Mouse (Mus musculus): ENCODE measurements around the gene Mypn. TPM values are rescaled to one million over a fixed set of nuclear protein-coding genes. Genes with fewer than 3 reads are reported as not detected.
A peak's percentile ranks its signal among the peaks of the same experiment; 100 is the strongest.

Mypn gene
- polyA plus RNA-seq, 1 experiment from 2014 or later, result 0.06 TPM

- no peak for DNase-seq
- 74% methylated on average over 4 of the region's 4 CpGs for WGBS (ENCODE audit: insufficient replicate concordance)
- no peak overlapping the region for H3K4me2 ChIP-seq
Measured at GRCm38 (mm10) chr10:63154726-63155125, 49.0 kb downstream of the Mypn start.

GRCm38 (mm10) chr10:63154226-63154625 lies 49.5 kb downstream of the Mypn start:
- no peak overlapping the region for H3K27ac ChIP-seq
- no peak overlapping the region for H3K4me2 ChIP-seq
- H3K36me3 ChIP-seq, result no peaks in the 10 kb centered on the region
- no peak overlapping the region for H3K4me3 ChIP-seq (replicated peaks)
- no peak overlapping the region for H3K9ac ChIP-seq
- WGBS (ENCODE audit: insufficient replicate concordance), result 73% methylated on average over 6 of the region's 6 CpGs
- H3K9me3 ChIP-seq (replicated peaks), result no peaks in the 10 kb centered on the region
- no peak for DNase-seq
- H3K27me3 ChIP-seq, result no peaks in the 10 kb centered on the region
- H3K4me1 ChIP-seq (replicated peaks), result no peaks in the 10 kb centered on the region
- ATAC-seq (ENCODE audit: low read depth), result no peak

More at GRCm38 (mm10) chr10:63154726-63155125, 49.0 kb downstream of the Mypn start:
- H3K9ac ChIP-seq, result no peak overlapping the region
- no peak overlapping the region for H3K4me3 ChIP-seq (replicated peaks)
- H3K27me3 ChIP-seq, result no peaks in the 10 kb centered on the region
- H3K4me1 ChIP-seq (replicated peaks), result no peaks in the 10 kb centered on the region
- no peak overlapping the region for H3K27ac ChIP-seq
- no peak for ATAC-seq (ENCODE audit: low read depth)
- no peaks in the 10 kb centered on the region for H3K36me3 ChIP-seq
- H3K9me3 ChIP-seq (replicated peaks), result no peaks in the 10 kb centered on the region

- H3K27me3 ChIP-seq, result no peaks in the 10 kb centered on the region
- no peaks in the 10 kb centered on the region for H3K9me3 ChIP-seq (replicated peaks)
- no peak overlapping the region for H3K9ac ChIP-seq
- DNase-seq, result peak; percentile 51
- H3K36me3 ChIP-seq, result no peaks in the 10 kb centered on the region
- H3K27ac ChIP-seq, result no peak overlapping the region
- no peak overlapping the region for H3K4me3 ChIP-seq (replicated peaks)
- no peak for ATAC-seq (ENCODE audit: low read depth)
- WGBS (ENCODE audit: insufficient replicate concordance), result 33% methylated on average over 3 of the region's 3 CpGs
- no peak overlapping the region for H3K4me2 ChIP-seq
- H3K4me1 ChIP-seq (replicated peaks), result no peaks in the 10 kb centered on the region
Measured at GRCm38 (mm10) chr10:63153563-63153962, 50.2 kb downstream of the Mypn start.

- no peak overlapping the region for H3K9ac ChIP-seq
- ATAC-seq (ENCODE audit: low read depth) (no peak), DNase-seq (no peak)
- H3K4me3 ChIP-seq (replicated peaks), result no peak overlapping the region
- H3K4me1 ChIP-seq (replicated peaks), result no peaks in the 10 kb centered on the region
- H3K27ac ChIP-seq, result no peak overlapping the region
- H3K27me3 ChIP-seq, result no peaks in the 10 kb centered on the region
- H3K4me2 ChIP-seq, result no peak overlapping the region
- H3K36me3 ChIP-seq, result no peaks in the 10 kb centered on the region
- H3K9me3 ChIP-seq (replicated peaks), result no peaks in the 10 kb centered on the region
Measured at GRCm38 (mm10) chr10:63152358-63152757, 51.4 kb downstream of the Mypn start.

GRCm38 (mm10) chr10:63142660-63143059 lies 61.1 kb downstream of the Mypn start:
- no peaks in the 10 kb centered on the region for H3K27me3 ChIP-seq
- WGBS (ENCODE audit: insufficient replicate concordance), result 82% methylated on average over 13 of the region's 13 CpGs
- no peak overlapping the region for H3K9ac ChIP-seq
- H3K4me3 ChIP-seq (replicated peaks), result no peak overlapping the region
- peaks cover 6% of the 10 kb centered on the region; the same call in 1 of the 2 replicates for H3K4me1 ChIP-seq (replicated peaks)
- no peak overlapping the region for H3K27ac ChIP-seq
- no peak overlapping the region for H3K4me2 ChIP-seq
- DNase-seq (no peak), ATAC-seq (ENCODE audit: low read depth) (no peak)
- no peaks in the 10 kb centered on the region for H3K9me3 ChIP-seq (replicated peaks)
- no peaks in the 10 kb centered on the region for H3K36me3 ChIP-seq

GRCm38 (mm10) chr10:63136436-63136835 lies 67.3 kb downstream of the Mypn start:
- DNase-seq (no peak), ATAC-seq (ENCODE audit: low read depth) (no peak)
- no peak overlapping the region for H3K4me2 ChIP-seq
- WGBS (ENCODE audit: insufficient replicate concordance), result 58% methylated on average over 6 of the region's 6 CpGs
- no peaks in the 10 kb centered on the region for H3K27me3 ChIP-seq
- H3K9me3 ChIP-seq (replicated peaks), result no peaks in the 10 kb centered on the region
- H3K27ac ChIP-seq, result no peak overlapping the region
- H3K36me3 ChIP-seq, result no peaks in the 10 kb centered on the region
- no peak overlapping the region for H3K9ac ChIP-seq
- H3K4me3 ChIP-seq (replicated peaks), result no peak overlapping the region
- no peaks in the 10 kb centered on the region for H3K4me1 ChIP-seq (replicated peaks)

- Histone ChIP-seq H3K9me3 (replicated peaks) (no peaks in the 10 kb centered on the region), H3K4me1 (replicated peaks) (no peaks in the 10 kb centered on the region), H3K27ac (no peak overlapping the region), H3K4me2 (no peak overlapping the region), H3K27me3 (no peaks in the 10 kb centered on the region), H3K4me3 (replicated peaks) (no peak overlapping the region), H3K36me3 (no peaks in the 10 kb centered on the region), H3K9ac (no peak overlapping the region)
- ATAC-seq (ENCODE audit: low read depth), result no peak
- WGBS (ENCODE audit: insufficient replicate concordance), result 40% methylated on average over 12 of the region's 12 CpGs
- DNase-seq, result no peak
Measured at GRCm38 (mm10) chr10:63135680-63136079, 68.1 kb downstream of the Mypn start.

GRCm38 (mm10) chr10:63133326-63133725 lies 70.4 kb downstream of the Mypn start:
- H3K4me3 ChIP-seq (replicated peaks), result no peak overlapping the region
- no peaks in the 10 kb centered on the region for H3K36me3 ChIP-seq
- 74% methylated on average over 4 of the region's 4 CpGs for WGBS (ENCODE audit: insufficient replicate concordance)
- ATAC-seq (ENCODE audit: low read depth) (no peak), DNase-seq (no peak)
- no peaks in the 10 kb centered on the region for H3K9me3 ChIP-seq (replicated peaks)
- no peak overlapping the region for H3K27ac ChIP-seq
- H3K4me1 ChIP-seq (replicated peaks), result no peaks in the 10 kb centered on the region
- H3K9ac ChIP-seq, result no peak overlapping the region
- H3K4me2 ChIP-seq, result no peak overlapping the region
- no peaks in the 10 kb centered on the region for H3K27me3 ChIP-seq

- Histone ChIP-seq H3K27me3 (no peaks in the 10 kb centered on the region), H3K4me3 (replicated peaks) (no peak overlapping the region), H3K9me3 (replicated peaks) (no peaks in the 10 kb centered on the region), H3K4me1 (replicated peaks) (no peaks in the 10 kb centered on the region), H3K9ac (no peak overlapping the region), H3K4me2 (no peak overlapping the region), H3K36me3 (no peaks in the 10 kb centered on the region), H3K27ac (no peak overlapping the region)
- whole genome bisulfite sequencing (ENCODE audit: insufficient replicate concordance), result 63% methylated on average over 6 of the region's 6 CpGs
- no peak for ATAC-seq (ENCODE audit: low read depth)
- no peak for DNase-seq
Measured at GRCm38 (mm10) chr10:63132356-63132755, 71.4 kb downstream of the Mypn start.

GRCm38 (mm10) chr10:63130500-63130899 lies 73.3 kb downstream of the Mypn start:
- Histone ChIP-seq H3K4me1 (replicated peaks) (no peaks in the 10 kb centered on the region), H3K27ac (no peak overlapping the region), H3K4me3 (replicated peaks) (no peak overlapping the region), H3K27me3 (no peaks in the 10 kb centered on the region), H3K36me3 (no peaks in the 10 kb centered on the region), H3K4me2 (no peak overlapping the region), H3K9me3 (replicated peaks) (no peaks in the 10 kb centered on the region), H3K9ac (no peak overlapping the region)
- DNase-seq (no peak), ATAC-seq (ENCODE audit: low read depth) (no peak)
- WGBS (ENCODE audit: insufficient replicate concordance), result 58% methylated on average over 7 of the region's 7 CpGs

- no peak overlapping the region for H3K4me2 ChIP-seq
- ATAC-seq (ENCODE audit: low read depth) (no peak), DNase-seq (no peak)
Measured at GRCm38 (mm10) chr10:63128256-63128655, 75.5 kb downstream of the Mypn start.

GRCm38 (mm10) chr10:63127156-63127555 lies 76.6 kb downstream of the Mypn start:
- no peak for ATAC-seq (ENCODE audit: low read depth)
- no peak for DNase-seq
- 80% methylated on average over 6 of the region's 6 CpGs for WGBS (ENCODE audit: insufficient replicate concordance)

More at GRCm38 (mm10) chr10:63128256-63128655, 75.5 kb downstream of the Mypn start:
- Histone ChIP-seq H3K4me1 (replicated peaks) (no peaks in the 10 kb centered on the region), H3K27me3 (no peaks in the 10 kb centered on the region), H3K36me3 (no peaks in the 10 kb centered on the region), H3K4me3 (replicated peaks) (no peak overlapping the region), H3K9ac (no peak overlapping the region), H3K27ac (no peak overlapping the region), H3K9me3 (replicated peaks) (no peaks in the 10 kb centered on the region)
- 68% methylated on average over 7 of the region's 7 CpGs for WGBS (ENCODE audit: insufficient replicate concordance)

More at GRCm38 (mm10) chr10:63127156-63127555, 76.6 kb downstream of the Mypn start:
- Histone ChIP-seq H3K36me3 (no peaks in the 10 kb centered on the region), H3K27me3 (no peaks in the 10 kb centered on the region), H3K27ac (no peak overlapping the region), H3K9me3 (replicated peaks) (no peaks in the 10 kb centered on the region), H3K4me3 (replicated peaks) (no peak overlapping the region), H3K4me1 (replicated peaks) (no peaks in the 10 kb centered on the region), H3K4me2 (no peak overlapping the region), H3K9ac (no peak overlapping the region)
